Mouse (Mus musculus) kidney, postnatal 25 days (tissue): Measurements from ENCODE around the gene Fgfr2.
A peak's percentile ranks its signal among the peaks of the same experiment; 100 is the strongest.
"Not testable (repeated sequence)": the region's sequence is repeated elsewhere in the genome, so short reads cannot be mapped to it uniquely, and the experiment has no call there.

ENCODE experiments used
- DNase-seq, 2 experiments: peaks; one replicate each; pipeline ENCODE4 v3.0.0; 2021; ENCODE audit warnings: mixed read lengths in 2 of 2

The Fgfr2 gene

DNA sequence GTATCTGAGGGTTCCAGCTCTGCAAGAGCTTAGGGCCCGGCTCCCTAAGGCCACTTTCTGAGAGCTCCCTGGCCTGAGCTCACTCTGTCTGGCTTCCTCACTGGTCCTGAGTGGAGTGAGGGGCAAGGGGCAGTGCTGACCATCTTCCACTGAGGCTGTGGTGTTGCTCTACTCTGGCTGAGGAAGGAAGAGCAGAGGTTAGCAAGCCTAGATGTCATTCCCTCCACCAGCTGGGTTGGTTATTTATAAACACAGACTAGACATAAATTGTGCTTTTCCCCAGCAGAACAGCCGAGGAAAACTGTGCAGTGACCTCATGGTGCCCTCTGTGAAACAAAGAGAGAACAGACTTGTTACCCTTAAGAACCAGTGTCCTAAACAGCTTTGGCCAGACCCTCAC, 435.3 kb downstream of the Fgfr2 start:
- peak in 1 of 2 experiments; percentile 57 for DNase-seq

- no peak for DNase-seq
These were observed 436.6 kb downstream of the Fgfr2 start for GRCm38 (mm10) chr7:132686515-132686914.

GRCm38 (mm10) chr7:132683923-132684322, 439.2 kb downstream of the Fgfr2 start:
- no peak for DNase-seq

DNA sequence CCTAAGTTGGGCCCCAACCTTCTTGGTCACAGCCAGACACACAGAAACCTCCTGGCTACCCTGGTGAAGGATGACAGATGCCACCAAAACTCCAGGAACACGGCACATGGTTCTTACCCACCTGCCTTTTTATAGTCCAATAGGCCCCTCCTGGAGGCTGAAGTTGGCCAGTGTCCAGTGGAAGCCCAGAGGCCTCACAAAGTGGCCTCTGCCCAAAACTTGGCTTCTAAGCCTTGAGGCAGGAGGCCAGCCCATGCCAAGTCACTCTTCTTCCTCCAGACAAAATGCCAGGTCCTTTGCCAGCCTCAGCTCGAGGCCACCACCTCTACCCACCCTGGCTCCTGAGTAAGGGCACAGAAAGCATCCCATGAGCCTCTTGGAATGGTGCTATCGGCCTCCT, 440.2 kb downstream of the Fgfr2 start:
- no peak for DNase-seq

DNA sequence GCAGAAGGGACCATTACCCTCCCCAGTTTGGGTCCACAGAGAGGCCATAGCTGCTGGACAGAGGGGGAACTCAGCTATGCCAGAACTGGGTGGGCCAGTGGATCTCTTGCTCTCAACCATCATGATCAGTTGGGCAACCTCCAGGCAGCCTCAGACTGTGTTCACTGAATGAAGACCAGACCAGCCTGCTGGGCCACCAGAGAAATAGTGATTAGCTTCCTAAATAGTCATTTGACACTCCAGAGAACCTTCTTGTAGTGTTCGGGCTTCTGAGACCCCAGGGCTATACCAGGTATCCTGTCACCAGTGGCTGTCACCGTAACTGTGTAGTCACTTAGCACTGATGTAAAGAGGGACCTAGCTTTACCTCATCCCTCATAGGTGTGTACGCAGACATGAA, 440.8 kb downstream of the Fgfr2 start:
- DNase-seq = no peak

- DNase-seq = no peak
These were observed 441.3 kb downstream of the Fgfr2 start for GRCm38 (mm10) chr7:132681831-132682230.

GRCm38 (mm10) chr7:132681296-132681695, 441.9 kb downstream of the Fgfr2 start:
- DNase-seq = no peak

- no peak for DNase-seq
These were observed 443.6 kb downstream of the Fgfr2 start for GRCm38 (mm10) chr7:132679549-132679948.

- DNase-seq = no peak
These were observed 444.0 kb downstream of the Fgfr2 start for GRCm38 (mm10) chr7:132679117-132679516.

DNA sequence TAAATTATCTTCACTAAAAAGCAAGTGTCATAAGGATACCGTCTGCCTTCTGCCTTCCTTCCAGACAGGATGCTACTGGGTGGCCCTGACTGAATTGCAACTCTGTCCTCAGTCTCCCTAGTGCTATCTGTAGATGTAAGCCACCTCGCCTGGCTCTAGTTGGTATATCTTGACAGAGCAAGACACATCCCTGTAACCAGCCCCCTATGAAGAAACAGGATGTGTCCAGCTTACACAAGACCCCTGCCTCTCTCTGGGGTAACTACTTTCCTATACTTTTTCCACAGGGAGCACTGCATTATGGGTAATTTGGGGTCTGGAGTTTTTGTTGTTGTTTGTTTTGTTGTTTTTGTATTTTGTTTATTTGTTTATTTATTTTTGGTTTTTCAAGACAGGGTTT, 447.2 kb downstream of the Fgfr2 start:
- no peak for DNase-seq

- DNase-seq = peak; percentile 55 to 71
These were observed 449.0 kb downstream of the Fgfr2 start for GRCm38 (mm10) chr7:132673931-132674755.

DNA sequence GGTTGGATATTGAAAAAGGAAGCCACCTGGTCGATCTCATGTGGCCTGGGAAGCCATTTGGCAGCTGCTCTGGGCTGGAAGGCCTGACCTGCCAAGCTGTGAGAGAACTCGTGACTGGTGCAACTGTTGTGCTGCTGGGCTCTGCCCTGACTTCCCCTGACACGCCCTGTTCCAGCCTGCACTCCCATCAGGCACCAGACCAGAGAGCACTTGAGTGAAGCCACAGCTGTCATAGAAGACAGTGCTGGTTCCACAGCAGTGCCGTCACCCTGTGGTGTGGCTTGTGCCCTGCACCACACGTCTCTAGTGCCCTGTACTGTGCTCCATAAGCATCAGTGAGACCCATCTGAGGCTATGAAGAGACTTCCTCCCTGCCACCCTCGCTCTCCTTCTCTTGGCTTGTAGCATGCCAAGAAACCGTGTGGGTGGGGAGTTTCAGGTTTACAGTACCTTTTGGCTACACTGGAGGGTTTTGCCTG, 450.6 kb downstream of the Fgfr2 start:
- DNase-seq = peak; percentile 39 to 82

- peak; percentile 62 to 85 for DNase-seq
These were observed 452.3 kb downstream of the Fgfr2 start for GRCm38 (mm10) chr7:132670863-132671165.

DNA sequence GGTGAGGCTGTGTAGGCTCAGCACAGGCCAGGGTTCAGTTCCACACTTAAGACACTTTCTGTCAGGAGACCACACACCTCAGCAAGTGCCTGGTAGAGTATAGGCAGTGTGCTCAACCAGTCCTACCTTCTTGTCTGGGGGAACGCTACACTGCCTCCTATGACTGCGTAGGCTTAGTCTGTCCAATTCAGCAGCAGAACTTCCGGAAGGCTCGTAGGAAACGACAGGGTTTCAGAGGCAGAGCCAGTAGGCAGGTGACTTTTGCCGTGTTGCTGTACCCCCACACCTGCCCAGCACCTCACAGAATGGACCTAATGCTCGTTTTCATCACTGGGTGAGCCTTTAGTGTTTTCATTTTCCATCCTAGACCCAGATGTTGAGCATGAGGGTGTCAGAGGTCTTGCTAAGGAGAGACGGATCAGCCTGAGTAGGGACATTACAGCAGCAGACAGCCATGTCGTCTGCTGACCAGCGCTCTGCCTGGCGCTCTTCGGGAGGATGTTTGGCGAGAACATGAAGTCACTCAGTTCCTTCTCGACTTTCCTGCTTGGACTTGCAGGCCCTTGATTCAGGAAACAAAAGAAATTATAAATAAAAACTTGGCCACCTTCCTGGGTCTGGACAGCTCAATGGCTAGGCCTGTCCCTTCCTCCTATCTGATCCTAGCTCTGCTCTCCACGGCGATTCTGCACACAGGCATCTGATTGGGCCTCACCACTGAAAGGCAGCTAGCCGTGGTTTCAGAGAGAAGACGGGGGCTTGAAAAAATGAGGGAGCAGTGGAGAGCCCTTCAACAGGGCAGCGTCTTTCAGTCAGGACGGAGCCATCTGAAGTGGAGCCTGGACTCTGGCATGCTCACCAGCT, 452.9 kb downstream of the Fgfr2 start:
- DNase-seq = no peak

DNA sequence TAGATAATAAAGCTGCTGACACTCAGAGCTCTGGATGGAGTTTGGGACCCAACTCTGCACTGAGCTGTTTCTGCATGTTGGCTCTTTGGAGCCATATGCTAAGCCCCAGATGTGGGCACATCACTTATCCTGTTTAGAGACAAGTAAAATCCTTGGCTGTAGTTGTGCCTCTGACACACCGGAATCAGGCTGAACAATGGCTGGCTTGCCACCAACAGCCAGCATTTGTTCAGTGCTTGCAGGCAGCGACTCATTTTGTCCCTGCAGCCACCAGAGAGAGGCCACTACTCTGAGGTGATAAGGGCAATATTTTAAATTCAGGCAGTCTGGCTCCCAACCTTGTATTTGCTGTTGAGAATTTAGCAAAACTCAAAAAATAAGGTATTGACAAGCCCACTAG, 454.5 kb downstream of the Fgfr2 start:
- peak; percentile 71 to 85 for DNase-seq

DNA sequence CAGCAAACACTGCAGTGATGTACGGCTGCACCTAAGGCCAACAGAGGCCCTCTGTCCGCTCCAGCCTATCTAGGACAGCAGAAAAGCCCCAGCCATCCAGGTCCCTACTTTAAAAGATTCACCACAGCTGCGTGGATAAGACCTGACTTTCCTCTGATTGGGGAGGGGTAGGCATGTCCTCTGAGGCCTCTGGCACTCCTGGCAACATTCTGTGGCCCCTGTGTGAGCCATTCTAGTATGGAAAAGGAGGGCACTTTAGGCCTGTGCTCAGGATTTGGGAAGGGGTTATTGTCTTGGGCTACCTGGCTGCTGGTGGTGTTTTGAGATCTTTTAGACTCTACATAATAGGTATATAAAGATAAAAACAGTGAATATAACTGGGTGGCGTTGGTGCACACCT, 456.6 kb downstream of the Fgfr2 start:
- DNase-seq = no peak

GRCm38 (mm10) chr7:132665664-132666382, 457.3 kb downstream of the Fgfr2 start:
- DNase-seq = no peak

DNA sequence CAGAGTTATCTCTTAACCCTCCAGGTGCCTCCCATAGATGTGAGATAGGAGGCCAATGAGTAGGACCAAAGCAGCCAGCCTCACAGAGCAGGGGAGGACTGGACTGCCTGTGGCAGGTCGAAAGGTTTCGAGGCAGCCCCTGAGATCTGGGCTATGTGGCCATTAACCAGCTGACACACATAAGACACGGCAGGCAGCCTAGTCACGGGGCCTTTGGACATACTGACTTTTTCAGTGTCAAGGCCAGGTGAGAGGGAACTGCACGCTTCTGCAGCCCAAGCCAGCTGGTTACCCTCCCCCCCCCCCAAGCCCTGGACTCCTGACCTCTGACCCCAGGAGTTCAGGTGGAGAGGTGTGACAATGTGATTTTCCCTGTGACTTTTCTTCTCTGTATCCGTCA, 458.3 kb downstream of the Fgfr2 start:
- no peak for DNase-seq

GRCm38 (mm10) chr7:132662831-132663230, 460.3 kb downstream of the Fgfr2 start:
- DNase-seq = not testable (repeated sequence)

DNA sequence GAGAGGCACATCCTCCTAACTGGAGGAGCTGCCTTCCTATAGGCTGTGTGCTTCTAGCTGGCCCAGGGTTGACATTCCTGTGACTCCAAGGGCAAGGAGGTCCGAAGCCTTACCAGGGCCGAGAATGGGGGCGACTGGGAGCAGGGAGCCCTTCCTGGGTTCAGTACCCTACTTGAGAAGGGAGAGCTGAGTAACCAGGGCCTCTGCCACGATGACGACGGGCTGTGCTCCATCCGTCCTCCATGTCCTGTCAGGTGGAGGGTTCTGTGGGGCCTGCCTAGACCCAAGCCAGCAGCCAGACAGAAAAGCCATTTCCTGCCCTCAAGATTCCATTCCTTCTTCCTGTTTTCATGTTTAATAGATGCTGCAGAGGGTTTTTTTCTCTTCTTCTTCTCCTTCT, 463.5 kb downstream of the Fgfr2 start:
- no peak for DNase-seq

GRCm38 (mm10) chr7:132658688-132659087, 464.5 kb downstream of the Fgfr2 start:
- peak; percentile 44 to 60 for DNase-seq

DNA sequence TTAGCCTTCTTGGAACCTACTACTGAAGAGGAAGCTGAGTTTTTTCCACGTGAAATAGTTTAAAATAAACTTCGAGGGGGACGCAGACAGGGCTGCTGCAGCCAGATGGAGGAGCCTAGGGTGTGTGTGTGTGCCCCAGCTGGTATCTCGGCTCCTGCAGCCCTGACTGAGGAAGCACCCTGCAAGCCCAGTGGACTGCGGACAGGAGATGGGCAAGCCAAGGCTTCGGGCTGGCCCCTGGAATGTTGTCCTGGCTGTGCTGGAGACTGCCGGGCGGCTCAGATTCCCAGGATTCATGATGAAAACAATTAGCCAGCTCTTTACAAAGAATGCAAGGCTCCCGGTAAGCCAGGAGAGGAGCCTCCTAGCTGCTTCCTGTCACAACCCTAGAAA, 465.1 kb downstream of the Fgfr2 start:
- DNase-seq = peak; percentile 39 to 56

DNA sequence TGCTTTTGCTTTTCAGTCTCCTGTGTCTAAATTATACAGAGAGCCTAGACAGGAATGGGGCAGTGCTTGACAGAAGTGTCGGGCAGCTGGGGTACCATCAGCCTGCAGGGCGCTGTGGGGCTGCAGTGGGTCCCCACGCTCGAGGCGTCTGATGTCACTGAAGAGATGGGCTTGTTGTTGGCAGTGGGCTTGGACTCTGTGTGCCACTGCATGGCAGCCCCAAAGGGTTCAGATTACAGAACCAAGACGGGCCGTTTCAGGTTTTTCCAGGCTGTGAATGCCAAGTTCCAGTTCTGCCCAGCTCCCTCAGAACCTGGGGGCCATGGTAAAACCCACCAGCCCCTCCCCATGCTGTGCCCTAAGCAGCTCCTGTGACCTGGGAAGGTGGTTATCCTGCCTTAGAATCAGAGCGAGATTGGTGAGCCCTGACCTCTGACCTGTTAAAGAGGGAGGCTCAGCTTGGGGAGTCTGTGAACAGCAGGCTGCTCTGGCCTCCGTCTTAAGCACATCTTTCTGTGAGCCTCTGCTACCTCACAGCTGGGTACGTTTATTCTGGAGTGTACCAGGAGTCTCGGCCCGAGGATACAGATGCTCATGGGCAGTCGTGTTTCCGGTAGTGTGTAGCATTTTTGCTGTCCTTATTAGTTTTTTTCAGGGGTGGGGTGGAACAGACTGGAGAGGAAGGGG, 465.6 kb downstream of the Fgfr2 start:
- peak in 1 of 2 experiments; percentile 46 for DNase-seq
